Mouse (Mus musculus): ENCODE data around the gene Cdh16. TPM values are rescaled to one million over a fixed set of nuclear protein-coding genes. Genes with fewer than 3 reads are reported as not detected.

Cdh16 gene
- polyA plus RNA-seq, 1 experiment from 2014 or later, result not detected

- Histone ChIP-seq H3K9ac (ENCODE audit: low read depth, low read length) (no peak overlapping the region), H3K36me3 (ENCODE audit: control insufficient read depth, insufficient read depth, low read length) (no peaks in the 10 kb centered on the region), H3K4me3 (ENCODE audit: low read depth, low read length) (no peak overlapping the region), H3K27ac (ENCODE audit: low read depth, low read length) (no peak overlapping the region), H3K4me1 (replicated peaks; ENCODE audit: control insufficient read depth, insufficient read depth, low read length) (no peaks in the 10 kb centered on the region), H3K9me3 (ENCODE audit: control insufficient read depth, low read length) (no peaks in the 10 kb centered on the region), H3K4me2 (replicated peaks; ENCODE audit: low read depth, low read length) (no peak overlapping the region), H3K27me3 (ENCODE audit: control insufficient read depth, insufficient read depth, low read length) (no peaks in the 10 kb centered on the region)
- 78% methylated on average over 2 of the region's 2 CpGs for WGBS
- no peak for DNase-seq (ENCODE audit: low spot score)
- no peak for ATAC-seq (ENCODE audit: low FRiP score)
Observed at GRCm38 (mm10) chr8:104607944-104608343, 16.3 kb downstream of the Cdh16 start.

GRCm38 (mm10) chr8:104606329-104606728, 17.9 kb downstream of the Cdh16 start:
- Histone ChIP-seq H3K4me1 (replicated peaks; ENCODE audit: control insufficient read depth, insufficient read depth, low read length) (0 out of 2 replicates have a peak, but pooled peaks cover 2% of the 10 kb centered on the region), H3K27ac (ENCODE audit: low read depth, low read length) (no peak overlapping the region), H3K9ac (ENCODE audit: low read depth, low read length) (no peak overlapping the region), H3K36me3 (ENCODE audit: control insufficient read depth, insufficient read depth, low read length) (no peaks in the 10 kb centered on the region), H3K4me2 (replicated peaks; ENCODE audit: low read depth, low read length) (no peak overlapping the region), H3K4me3 (ENCODE audit: low read depth, low read length) (no peak overlapping the region), H3K9me3 (ENCODE audit: control insufficient read depth, low read length) (no peaks in the 10 kb centered on the region), H3K27me3 (ENCODE audit: control insufficient read depth, insufficient read depth, low read length) (no peaks in the 10 kb centered on the region)
- ATAC-seq (ENCODE audit: low FRiP score), result no peak
- WGBS, result 59% methylated on average over 6 of the region's 6 CpGs
- DNase-seq (ENCODE audit: low spot score), result no peak

- H3K36me3 ChIP-seq (ENCODE audit: control insufficient read depth, insufficient read depth, low read length), result no peaks in the 10 kb centered on the region
- H3K4me3 ChIP-seq (ENCODE audit: low read depth, low read length), result no peak overlapping the region
- no peak overlapping the region for H3K9ac ChIP-seq (ENCODE audit: low read depth, low read length)
- H3K4me2 ChIP-seq (replicated peaks; ENCODE audit: low read depth, low read length), result no peak overlapping the region
- H3K27ac ChIP-seq (ENCODE audit: low read depth, low read length), result no peak overlapping the region
- H3K9me3 ChIP-seq (ENCODE audit: control insufficient read depth, low read length), result no peaks in the 10 kb centered on the region
- 0 out of 2 replicates have a peak, but pooled peaks cover 2% of the 10 kb centered on the region for H3K4me1 ChIP-seq (replicated peaks; ENCODE audit: control insufficient read depth, insufficient read depth, low read length)
- H3K27me3 ChIP-seq (ENCODE audit: control insufficient read depth, insufficient read depth, low read length), result no peaks in the 10 kb centered on the region
- ATAC-seq (ENCODE audit: low FRiP score) (no peak), DNase-seq (ENCODE audit: low spot score) (no peak)
- 65% methylated on average over 4 of the region's 4 CpGs for WGBS
Observed at GRCm38 (mm10) chr8:104603245-104603593, 21.0 kb downstream of the Cdh16 start.

GRCm38 (mm10) chr8:104602468-104603244, 21.5 kb downstream of the Cdh16 start:
- peak; percentile 91 for DNase-seq (ENCODE audit: low spot score)
- peak; percentile 91 for ATAC-seq (ENCODE audit: low FRiP score)
- 24% methylated on average over 21 of the region's 21 CpGs for WGBS
- Histone ChIP-seq H3K4me3 (ENCODE audit: low read depth, low read length) (peak overlapping the region; percentile 6; the same call in 1 of the 2 replicates), H3K27ac (ENCODE audit: low read depth, low read length) (no peak overlapping the region), H3K4me2 (replicated peaks; ENCODE audit: low read depth, low read length) (peak overlapping the region; percentile 42), H3K9me3 (ENCODE audit: control insufficient read depth, low read length) (no peaks in the 10 kb centered on the region), H3K4me1 (replicated peaks; ENCODE audit: control insufficient read depth, insufficient read depth, low read length) (0 out of 2 replicates have a peak, but pooled peaks cover 2% of the 10 kb centered on the region), H3K27me3 (ENCODE audit: control insufficient read depth, insufficient read depth, low read length) (no peaks in the 10 kb centered on the region), H3K9ac (ENCODE audit: low read depth, low read length) (no peak overlapping the region), H3K36me3 (ENCODE audit: control insufficient read depth, insufficient read depth, low read length) (no peaks in the 10 kb centered on the region)

- Histone ChIP-seq H3K4me3 (ENCODE audit: low read depth, low read length) (peak overlapping the region; percentile 6; the same call in 1 of the 2 replicates), H3K9ac (ENCODE audit: low read depth, low read length) (no peak overlapping the region), H3K9me3 (ENCODE audit: control insufficient read depth, low read length) (no peaks in the 10 kb centered on the region)
Observed at GRCm38 (mm10) chr8:104601941-104602371, 22.2 kb downstream of the Cdh16 start.

GRCm38 (mm10) chr8:104601386-104601785, 22.8 kb downstream of the Cdh16 start:
- H3K4me1 ChIP-seq (replicated peaks; ENCODE audit: control insufficient read depth, insufficient read depth, low read length), result 0 out of 2 replicates have a peak, but pooled peaks cover 2% of the 10 kb centered on the region

More at GRCm38 (mm10) chr8:104601941-104602371, 22.2 kb downstream of the Cdh16 start:
- under 1% methylated on average over 12 of the region's 12 CpGs for WGBS
- ATAC-seq (ENCODE audit: low FRiP score) (peak; percentile 61), DNase-seq (ENCODE audit: low spot score) (peak; percentile 24)
- Histone ChIP-seq H3K36me3 (ENCODE audit: control insufficient read depth, insufficient read depth, low read length) (no peaks in the 10 kb centered on the region), H3K27me3 (ENCODE audit: control insufficient read depth, insufficient read depth, low read length) (no peaks in the 10 kb centered on the region), H3K4me2 (replicated peaks; ENCODE audit: low read depth, low read length) (peak overlapping the region; percentile 42), H3K4me1 (replicated peaks; ENCODE audit: control insufficient read depth, insufficient read depth, low read length) (0 out of 2 replicates have a peak, but pooled peaks cover 2% of the 10 kb centered on the region), H3K27ac (ENCODE audit: low read depth, low read length) (no peak overlapping the region)

GRCm38 (mm10) chr8:104598496-104598895, 25.7 kb downstream of the Cdh16 start:
- 0 out of 2 replicates have a peak, but pooled peaks cover 2% of the 10 kb centered on the region for H3K4me1 ChIP-seq (replicated peaks; ENCODE audit: control insufficient read depth, insufficient read depth, low read length)
- DNase-seq (ENCODE audit: low spot score), result no peak
- no peaks in the 10 kb centered on the region for H3K9me3 ChIP-seq (ENCODE audit: control insufficient read depth, low read length)
- H3K36me3 ChIP-seq (ENCODE audit: control insufficient read depth, insufficient read depth, low read length), result 0 out of 2 replicates have a peak, but pooled peaks cover 5% of the 10 kb centered on the region
- no peak overlapping the region for H3K4me2 ChIP-seq (replicated peaks; ENCODE audit: low read depth, low read length)
- WGBS, result 77% methylated on average over 6 of the region's 6 CpGs
- no peak for ATAC-seq (ENCODE audit: low FRiP score)
- no peaks in the 10 kb centered on the region for H3K27me3 ChIP-seq (ENCODE audit: control insufficient read depth, insufficient read depth, low read length)
- no peak overlapping the region for H3K9ac ChIP-seq (ENCODE audit: low read depth, low read length)
- no peak overlapping the region for H3K27ac ChIP-seq (ENCODE audit: low read depth, low read length)
- H3K4me3 ChIP-seq (ENCODE audit: low read depth, low read length), result no peak overlapping the region

More at GRCm38 (mm10) chr8:104601386-104601785, 22.8 kb downstream of the Cdh16 start:
- ATAC-seq (ENCODE audit: low FRiP score), result no peak
- Histone ChIP-seq H3K9me3 (ENCODE audit: control insufficient read depth, low read length) (no peaks in the 10 kb centered on the region), H3K9ac (ENCODE audit: low read depth, low read length) (no peak overlapping the region), H3K27ac (ENCODE audit: low read depth, low read length) (no peak overlapping the region), H3K4me2 (replicated peaks; ENCODE audit: low read depth, low read length) (no peak overlapping the region), H3K36me3 (ENCODE audit: control insufficient read depth, insufficient read depth, low read length) (no peaks in the 10 kb centered on the region), H3K4me3 (ENCODE audit: low read depth, low read length) (no peak overlapping the region), H3K27me3 (ENCODE audit: control insufficient read depth, insufficient read depth, low read length) (no peaks in the 10 kb centered on the region)
- DNase-seq (ENCODE audit: low spot score), result peak; percentile 24
- WGBS, result 30% methylated on average over 7 of the region's 7 CpGs

- H3K36me3 ChIP-seq (ENCODE audit: control insufficient read depth, insufficient read depth, low read length), result 0 out of 2 replicates have a peak, but pooled peaks cover 5% of the 10 kb centered on the region
- H3K9ac ChIP-seq (ENCODE audit: low read depth, low read length), result no peak overlapping the region
- 90% methylated on average over 6 of the region's 6 CpGs for WGBS
- H3K4me3 ChIP-seq (ENCODE audit: low read depth, low read length), result no peak overlapping the region
- no peaks in the 10 kb centered on the region for H3K27me3 ChIP-seq (ENCODE audit: control insufficient read depth, insufficient read depth, low read length)
- 0 out of 2 replicates have a peak, but pooled peaks cover 2% of the 10 kb centered on the region for H3K4me1 ChIP-seq (replicated peaks; ENCODE audit: control insufficient read depth, insufficient read depth, low read length)
- H3K27ac ChIP-seq (ENCODE audit: low read depth, low read length), result no peak overlapping the region
- DNase-seq (ENCODE audit: low spot score) (no peak), ATAC-seq (ENCODE audit: low FRiP score) (no peak)
- no peaks in the 10 kb centered on the region for H3K9me3 ChIP-seq (ENCODE audit: control insufficient read depth, low read length)
- no peak overlapping the region for H3K4me2 ChIP-seq (replicated peaks; ENCODE audit: low read depth, low read length)
Observed at GRCm38 (mm10) chr8:104597656-104598055, 26.5 kb downstream of the Cdh16 start.

Data from hindbrain, embryonic 11.5 days (tissue).